Mouse (Mus musculus): ENCODE data around the gene Cnr2. TPM values are rescaled to one million over a fixed set of nuclear protein-coding genes. Genes with fewer than 3 reads are reported as not detected.

Cnr2 gene
- polyA plus RNA-seq, 1 experiment from 2014 or later, result 0.25 TPM

DNA sequence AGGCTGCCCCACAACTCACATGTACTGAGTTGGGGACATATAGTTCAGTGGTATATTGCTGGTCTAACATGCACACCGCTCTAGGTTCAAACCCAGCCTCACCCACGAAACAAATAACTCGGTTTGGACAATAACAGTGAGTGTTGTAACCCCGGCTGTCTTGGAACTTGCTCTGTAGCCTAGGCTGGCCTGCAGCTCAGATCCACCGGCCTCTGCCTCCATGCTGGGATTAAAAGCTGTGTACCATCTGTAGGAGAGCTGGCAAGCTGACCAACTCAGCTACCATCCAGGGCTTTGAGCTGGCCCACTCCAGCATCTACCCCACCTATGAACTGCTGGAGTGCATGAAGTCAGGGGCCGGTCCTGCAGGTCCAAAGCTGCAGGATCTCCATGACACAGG is 15.2 kb upstream of the Cnr2 start:
- WGBS, result 91% methylated on average over 6 of the region's 6 CpGs
- H3K4me3 ChIP-seq, result no peak overlapping the region
- peaks cover 21% of the 10 kb centered on the region for H3K4me1 ChIP-seq (replicated peaks)
- no peaks in the 10 kb centered on the region for H3K27me3 ChIP-seq
- no peak overlapping the region for H3K4me2 ChIP-seq
- H3K9me3 ChIP-seq, result no peaks in the 10 kb centered on the region
- no peak for ATAC-seq (ENCODE audit: low read depth)
- H3K36me3 ChIP-seq, result no peaks in the 10 kb centered on the region
- no peak overlapping the region for H3K9ac ChIP-seq
- H3K27ac ChIP-seq (replicated peaks), result no peak overlapping the region

DNA sequence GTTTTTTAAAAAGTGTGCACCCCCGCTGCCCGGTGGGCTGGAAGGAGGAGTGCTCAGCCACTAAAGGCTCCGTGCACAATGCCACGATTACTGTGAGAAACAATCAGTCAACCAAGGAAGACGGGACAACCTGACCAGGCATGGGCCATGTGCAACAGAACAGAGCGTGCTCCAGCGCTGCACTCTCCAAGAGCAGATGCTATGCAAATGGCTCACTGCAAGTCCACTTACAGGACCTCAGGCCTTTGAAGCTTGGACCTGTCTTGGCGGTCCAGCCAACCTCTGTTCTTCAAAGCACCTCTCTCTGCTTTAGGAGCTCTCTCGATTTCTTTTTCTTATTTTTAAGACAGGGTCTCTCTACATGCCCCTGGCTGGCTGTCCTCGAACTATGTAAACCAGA is 14.6 kb upstream of the Cnr2 start:
- Histone ChIP-seq H3K36me3 (no peaks in the 10 kb centered on the region), H3K4me1 (replicated peaks) (peaks cover 16% of the 10 kb centered on the region), H3K27ac (replicated peaks) (no peak overlapping the region), H3K27me3 (no peaks in the 10 kb centered on the region), H3K9ac (no peak overlapping the region), H3K4me2 (no peak overlapping the region), H3K4me3 (no peak overlapping the region), H3K9me3 (no peaks in the 10 kb centered on the region)
- no peak for ATAC-seq (ENCODE audit: low read depth)
- WGBS, result 87% methylated on average over 10 of the region's 10 CpGs

DNA sequence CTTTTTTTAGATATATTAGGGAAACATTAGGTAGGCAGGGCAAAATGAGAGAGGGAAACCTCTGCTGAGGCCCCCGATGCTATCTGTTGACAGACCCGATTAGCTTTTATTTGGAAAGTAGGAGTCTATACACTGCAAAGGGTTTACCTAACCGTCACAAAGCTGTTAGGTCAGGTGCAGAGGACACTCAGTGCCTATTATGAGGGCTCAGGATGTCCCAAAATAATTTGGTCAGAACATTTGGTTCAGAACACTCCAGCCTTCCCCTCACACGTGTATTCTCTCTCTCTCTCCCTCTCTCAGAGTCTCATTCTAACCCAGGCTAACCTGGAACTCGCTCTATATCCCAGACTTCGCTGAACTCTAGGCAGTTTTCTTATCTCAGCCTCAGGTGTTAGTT is 13.2 kb upstream of the Cnr2 start:
- H3K9me3 ChIP-seq, result no peaks in the 10 kb centered on the region
- H3K4me2 ChIP-seq, result no peak overlapping the region
- ATAC-seq (ENCODE audit: low read depth), result no peak
- H3K36me3 ChIP-seq, result no peaks in the 10 kb centered on the region
- no peak overlapping the region for H3K9ac ChIP-seq
- H3K27ac ChIP-seq (replicated peaks), result no peak overlapping the region
- 88% methylated on average over 6 of the region's 6 CpGs for whole genome bisulfite sequencing
- H3K27me3 ChIP-seq, result no peaks in the 10 kb centered on the region
- no peak overlapping the region for H3K4me3 ChIP-seq
- peaks cover 1% of the 10 kb centered on the region for H3K4me1 ChIP-seq (replicated peaks)

DNA sequence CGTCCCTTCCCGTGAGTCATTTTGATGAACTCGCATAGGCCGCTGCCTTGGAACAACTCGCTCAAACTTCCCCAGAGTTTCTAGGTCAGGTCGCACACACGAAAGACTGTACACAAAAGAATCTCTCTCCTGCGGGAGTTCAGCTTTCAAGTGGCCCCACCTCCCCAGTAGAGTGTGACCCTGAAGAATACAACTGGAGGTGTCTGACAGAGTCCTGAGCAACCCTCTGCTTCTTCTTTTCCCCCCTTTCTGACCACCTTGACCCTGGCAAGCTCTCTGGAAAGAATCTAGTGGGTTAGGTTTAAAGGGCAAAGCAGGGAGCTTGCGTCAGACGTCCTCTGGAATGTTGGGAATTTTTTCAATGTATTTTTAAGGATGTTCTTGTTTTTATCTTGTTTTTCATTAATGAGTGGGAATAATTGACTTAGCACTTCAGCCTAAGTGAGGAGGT is 11.8 kb upstream of the Cnr2 start:
- Histone ChIP-seq H3K36me3 (no peaks in the 10 kb centered on the region), H3K4me3 (no peak overlapping the region), H3K9ac (no peak overlapping the region), H3K4me1 (replicated peaks) (no peaks in the 10 kb centered on the region; the same call in 1 of the 2 replicates), H3K27me3 (no peaks in the 10 kb centered on the region), H3K9me3 (no peaks in the 10 kb centered on the region), H3K27ac (replicated peaks) (no peak overlapping the region), H3K4me2 (no peak overlapping the region)
- WGBS, result 59% methylated on average over 10 of the region's 10 CpGs
- no peak for ATAC-seq (ENCODE audit: low read depth)

DNA sequence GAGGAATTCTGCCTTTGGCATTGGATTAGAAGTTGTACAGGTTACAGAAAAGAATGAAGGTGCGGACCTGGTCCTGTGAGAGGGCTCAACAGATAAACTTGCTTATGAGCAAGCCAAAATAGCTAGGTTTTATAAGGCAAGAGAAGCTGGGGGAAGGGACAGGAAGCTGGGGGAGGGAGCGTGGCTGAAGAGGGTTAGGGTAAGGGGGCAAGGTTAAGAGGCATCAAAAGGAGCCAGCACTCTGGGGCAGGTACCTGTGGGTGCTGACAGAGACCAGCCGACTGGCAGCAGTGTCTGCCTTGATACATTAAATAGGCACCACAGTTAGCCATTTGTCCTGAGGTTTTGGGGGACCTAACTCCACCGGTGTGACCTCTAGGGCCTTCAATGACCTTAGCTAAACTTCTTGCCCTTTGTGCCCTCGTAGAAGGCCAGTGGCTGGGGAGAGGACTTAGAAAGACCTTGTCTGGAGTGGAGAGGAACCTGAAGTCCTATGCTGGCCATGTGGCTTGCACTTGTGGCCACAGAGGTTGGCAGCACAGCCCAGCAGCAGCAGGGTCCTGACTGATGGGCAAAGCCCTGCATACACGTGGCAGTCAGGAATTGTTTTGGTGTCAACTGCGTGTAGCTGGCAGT is 11.2 kb upstream of the Cnr2 start:
- Histone ChIP-seq H3K4me2 (no peak overlapping the region), H3K27ac (replicated peaks) (no peak overlapping the region), H3K27me3 (no peaks in the 10 kb centered on the region), H3K9ac (no peak overlapping the region), H3K36me3 (no peaks in the 10 kb centered on the region), H3K4me1 (replicated peaks) (no peaks in the 10 kb centered on the region; the same call in 1 of the 2 replicates), H3K4me3 (no peak overlapping the region), H3K9me3 (no peaks in the 10 kb centered on the region)
- no peak for ATAC-seq (ENCODE audit: low read depth)
- WGBS, result 67% methylated on average over 7 of the region's 7 CpGs

DNA sequence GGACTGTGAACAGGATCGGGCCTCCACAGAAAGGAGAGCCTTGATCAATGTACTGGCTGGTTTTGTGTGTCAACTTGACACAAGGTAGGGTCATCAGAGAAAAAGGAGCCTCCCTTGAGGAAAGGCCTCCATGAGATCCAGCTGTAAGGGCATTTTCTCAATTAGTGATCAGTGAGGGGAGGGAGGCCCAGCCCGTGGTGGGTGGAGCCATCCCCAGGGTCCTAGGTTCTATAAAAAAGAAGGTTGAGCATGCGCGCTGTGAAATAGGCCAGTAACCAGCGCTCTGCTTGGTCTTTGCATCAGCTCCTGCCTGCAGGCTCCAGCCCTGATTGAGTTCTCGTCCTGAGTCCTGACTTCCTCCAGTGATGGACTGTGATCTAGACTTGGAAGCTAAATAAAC is 10.7 kb upstream of the Cnr2 start:
- Histone ChIP-seq H3K4me2 (no peak overlapping the region), H3K27me3 (no peaks in the 10 kb centered on the region), H3K9me3 (no peaks in the 10 kb centered on the region), H3K4me1 (replicated peaks) (no peaks in the 10 kb centered on the region; the same call in 1 of the 2 replicates), H3K4me3 (no peak overlapping the region), H3K27ac (replicated peaks) (no peak overlapping the region), H3K36me3 (no peaks in the 10 kb centered on the region), H3K9ac (no peak overlapping the region)
- 44% methylated on average over 6 of the region's 6 CpGs for WGBS
- ATAC-seq (ENCODE audit: low read depth), result no peak

DNA sequence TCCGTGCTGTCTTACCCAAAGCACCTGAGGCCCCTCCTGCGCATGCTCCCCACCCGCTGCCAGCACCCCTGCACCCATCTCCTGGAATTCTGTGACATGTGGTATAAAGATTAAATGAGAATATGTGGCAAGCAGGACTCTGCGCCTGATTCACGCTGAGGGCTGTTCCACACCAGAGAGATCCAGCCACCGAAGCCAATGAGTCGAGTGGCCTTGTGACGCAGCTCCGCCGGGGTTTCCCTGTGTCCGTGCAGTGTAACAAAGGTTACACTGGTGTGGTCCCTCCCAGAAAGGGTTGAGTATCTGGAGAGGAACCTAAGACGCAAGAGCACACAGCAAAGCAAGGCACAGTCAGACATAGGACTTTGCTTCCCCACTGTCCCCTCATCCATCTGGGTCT is 9.5 kb upstream of the Cnr2 start:
- WGBS, result 93% methylated on average over 12 of the region's 12 CpGs
- ATAC-seq (ENCODE audit: low read depth), result no peak
- no peak overlapping the region for H3K4me3 ChIP-seq
- no peaks in the 10 kb centered on the region for H3K27me3 ChIP-seq
- no peaks in the 10 kb centered on the region; the same call in 1 of the 2 replicates for H3K4me1 ChIP-seq (replicated peaks)
- H3K4me2 ChIP-seq, result no peak overlapping the region
- no peak overlapping the region for H3K27ac ChIP-seq (replicated peaks)
- H3K36me3 ChIP-seq, result no peaks in the 10 kb centered on the region
- H3K9ac ChIP-seq, result no peak overlapping the region
- H3K9me3 ChIP-seq, result no peaks in the 10 kb centered on the region

DNA sequence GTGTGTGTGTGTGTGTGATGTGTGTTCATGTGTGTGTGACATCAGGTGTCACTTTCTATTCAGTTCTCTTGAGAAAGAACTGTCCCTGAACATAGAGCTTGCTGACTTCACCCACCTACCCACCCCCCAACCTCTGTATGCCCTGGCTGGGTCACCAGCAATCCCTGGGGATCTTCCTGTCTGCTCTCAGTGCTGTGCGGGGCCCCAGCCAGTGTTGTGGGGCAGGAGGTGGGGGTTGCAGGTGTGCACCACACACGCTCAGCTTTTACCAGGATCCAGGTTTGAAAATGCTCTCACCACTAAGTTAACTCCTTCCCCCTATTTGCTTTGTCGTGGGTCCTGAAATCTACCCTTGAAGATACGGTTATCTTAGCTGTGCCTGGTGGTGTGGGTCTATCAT is 9.0 kb upstream of the Cnr2 start:
- H3K4me1 ChIP-seq (replicated peaks), result no peaks in the 10 kb centered on the region; the same call in 1 of the 2 replicates
- no peak overlapping the region for H3K9ac ChIP-seq
- WGBS, result 86% methylated on average over 4 of the region's 4 CpGs
- no peaks in the 10 kb centered on the region for H3K27me3 ChIP-seq
- ATAC-seq (ENCODE audit: low read depth), result no peak
- no peaks in the 10 kb centered on the region for H3K9me3 ChIP-seq
- H3K4me3 ChIP-seq, result no peak overlapping the region
- H3K4me2 ChIP-seq, result no peak overlapping the region
- H3K27ac ChIP-seq (replicated peaks), result no peak overlapping the region
- H3K36me3 ChIP-seq, result no peaks in the 10 kb centered on the region

DNA sequence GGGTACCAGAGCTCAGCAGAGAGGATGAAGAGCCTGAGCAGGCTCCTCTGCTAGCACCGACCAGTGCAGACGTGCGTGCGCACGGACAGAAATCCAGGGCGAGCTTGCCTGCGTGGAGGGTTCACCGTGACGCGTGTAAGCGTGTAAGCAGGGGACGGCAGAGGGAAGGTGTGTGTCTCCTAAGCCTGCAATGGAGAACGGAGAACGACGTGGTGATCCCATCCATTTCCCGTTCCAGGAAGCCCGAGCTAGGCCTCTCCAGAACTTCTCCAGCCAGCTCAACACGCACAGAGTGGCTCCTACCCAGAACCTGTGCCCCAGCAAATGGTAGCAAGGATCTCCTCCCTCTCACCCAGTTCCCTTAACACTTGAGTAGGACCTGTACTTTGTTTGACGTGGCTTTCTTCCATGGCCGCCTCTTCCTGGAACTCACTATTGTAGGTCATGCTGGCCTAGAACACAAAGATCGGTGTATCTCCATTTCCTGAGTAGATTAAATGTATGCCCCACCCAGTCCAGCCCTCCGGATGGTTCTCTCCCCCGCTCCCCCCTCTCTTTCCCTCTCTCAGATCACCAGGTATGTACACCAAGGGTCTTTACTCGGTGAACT is 6.6 kb upstream of the Cnr2 start:
- no peak for ATAC-seq (ENCODE audit: low read depth)
- H3K9me3 ChIP-seq, result no peaks in the 10 kb centered on the region
- H3K27ac ChIP-seq (replicated peaks), result no peak overlapping the region
- no peak overlapping the region for H3K4me2 ChIP-seq
- H3K36me3 ChIP-seq, result no peaks in the 10 kb centered on the region
- 94% methylated on average over 24 of the region's 24 CpGs for WGBS
- no peaks in the 10 kb centered on the region; the same call in 1 of the 2 replicates for H3K4me1 ChIP-seq (replicated peaks)
- H3K9ac ChIP-seq, result no peak overlapping the region
- no peak overlapping the region for H3K4me3 ChIP-seq
- H3K27me3 ChIP-seq, result no peaks in the 10 kb centered on the region

DNA sequence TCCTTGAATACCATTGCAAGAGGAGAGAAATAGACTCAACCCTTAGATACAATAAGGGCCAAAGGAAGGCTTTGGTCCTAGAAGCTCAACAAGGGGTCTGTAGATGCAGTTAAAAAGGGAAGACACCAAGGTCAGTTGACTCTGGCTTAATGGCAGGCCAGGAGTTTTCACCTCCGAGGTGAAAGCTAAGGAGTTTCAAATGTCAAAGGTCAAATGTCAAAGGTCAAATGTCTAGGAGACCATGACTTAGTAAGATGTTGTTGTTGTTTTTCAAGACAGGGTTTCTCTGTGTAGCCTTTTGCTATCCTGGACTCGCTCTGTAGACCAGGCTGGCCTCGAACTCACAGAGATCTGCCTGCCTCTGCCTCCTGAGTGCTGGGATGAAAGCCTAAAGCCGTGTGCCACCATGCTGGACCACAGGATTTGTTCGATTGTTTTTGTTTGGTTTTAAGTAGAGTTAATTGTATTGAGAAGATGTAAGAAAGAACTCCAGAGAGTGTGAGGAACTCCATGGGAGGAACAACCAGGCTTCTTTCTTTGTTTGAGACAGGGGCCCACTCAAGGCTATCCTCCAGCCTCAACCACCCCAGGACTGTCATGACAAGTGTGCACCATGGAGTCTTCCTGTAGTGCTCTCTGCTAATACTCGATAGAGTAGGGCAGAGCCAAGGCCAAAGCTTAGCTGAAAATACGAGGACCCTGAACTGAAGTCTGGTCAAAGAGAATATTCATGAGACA is 5.9 kb upstream of the Cnr2 start:
- H3K36me3 ChIP-seq, result no peaks in the 10 kb centered on the region
- H3K9me3 ChIP-seq, result no peaks in the 10 kb centered on the region
- no peak overlapping the region for H3K27ac ChIP-seq (replicated peaks)
- no peak overlapping the region for H3K9ac ChIP-seq
- H3K4me3 ChIP-seq, result no peak overlapping the region
- H3K4me1 ChIP-seq (replicated peaks), result no peaks in the 10 kb centered on the region; the same call in 1 of the 2 replicates
- H3K4me2 ChIP-seq, result no peak overlapping the region
- no peak for ATAC-seq (ENCODE audit: low read depth)
- no peaks in the 10 kb centered on the region for H3K27me3 ChIP-seq
- 79% methylated on average over 7 of the region's 7 CpGs for WGBS

DNA sequence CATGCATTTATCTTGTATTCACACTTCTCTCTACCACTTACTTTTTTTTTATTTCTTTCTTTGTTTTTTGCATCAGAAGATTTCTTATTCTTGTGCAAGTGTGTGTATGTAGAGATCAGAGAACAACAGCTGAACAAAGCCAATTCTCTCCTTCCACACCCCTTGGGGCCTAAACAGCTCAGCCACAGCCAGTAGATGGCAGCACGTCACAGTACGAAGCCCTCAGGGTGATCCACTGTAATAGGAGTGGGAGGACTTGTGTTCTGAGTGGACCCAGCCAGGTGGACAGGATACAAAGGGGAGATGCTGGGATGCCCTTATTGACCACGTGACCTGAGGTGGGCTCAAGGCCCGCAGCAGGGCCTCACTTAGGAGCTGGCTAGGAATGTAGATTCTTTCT is 5.3 kb upstream of the Cnr2 start:
- Histone ChIP-seq H3K36me3 (no peaks in the 10 kb centered on the region), H3K9ac (no peak overlapping the region), H3K27me3 (no peaks in the 10 kb centered on the region), H3K4me1 (replicated peaks) (no peaks in the 10 kb centered on the region), H3K27ac (replicated peaks) (no peak overlapping the region), H3K4me3 (no peak overlapping the region), H3K4me2 (no peak overlapping the region), H3K9me3 (no peaks in the 10 kb centered on the region)
- ATAC-seq (ENCODE audit: low read depth), result peak; percentile 74
- WGBS, result 4% methylated on average over 4 of the region's 4 CpGs

DNA sequence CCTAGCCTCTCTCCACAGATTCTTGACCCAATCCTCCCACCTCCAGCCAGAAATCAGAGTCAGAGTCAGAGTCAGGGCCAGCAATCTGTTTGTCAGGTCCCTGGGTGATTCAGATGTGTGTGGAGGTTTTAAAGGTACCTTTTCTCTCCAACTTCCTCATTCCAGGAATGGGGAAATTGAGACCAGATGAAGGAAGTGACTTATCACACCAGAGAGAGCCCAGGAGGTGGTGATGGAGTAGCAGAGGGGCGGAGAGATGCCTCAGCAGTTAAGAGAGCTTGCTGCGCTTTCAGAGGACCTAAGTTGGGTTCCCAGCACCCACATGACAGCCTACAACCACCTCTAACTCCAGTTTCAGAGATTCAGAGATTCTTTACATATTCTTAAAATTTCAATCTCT is 3.7 kb upstream of the Cnr2 start:
- Histone ChIP-seq H3K36me3 (no peaks in the 10 kb centered on the region), H3K9me3 (no peaks in the 10 kb centered on the region), H3K4me3 (no peak overlapping the region), H3K4me2 (no peak overlapping the region), H3K9ac (no peak overlapping the region), H3K27me3 (no peaks in the 10 kb centered on the region), H3K4me1 (replicated peaks) (no peaks in the 10 kb centered on the region), H3K27ac (replicated peaks) (no peak overlapping the region)
- no peak for ATAC-seq (ENCODE audit: low read depth)
- 90% methylated on average over 2 of the region's 2 CpGs for WGBS
